Mouse (Mus musculus) liver, embryonic 12.5 days (tissue): ENCODE results near the gene Tmem144. TPM values are rescaled to one million over a fixed set of nuclear protein-coding genes. Genes with fewer than 3 reads are reported as not detected.
A peak's percentile ranks its signal among the peaks of the same experiment; 100 is the strongest.

Experiments used
- ATAC-seq: fragments of 200-750 bp; cut with Nextera tagmentation; 2 replicates; pipeline ENCODE4 v1.8.0; 2017; ENCODE audit warnings: moderate number of reproducible peaks, mild to moderate bottlenecking, moderate library complexity
- H3K27ac ChIP-seq: fragments of 300-500 bp; sonication (generic); 2 replicates; pipeline ENCODE4 v1.5.1; 2016; ENCODE audit warnings: mild to moderate bottlenecking
- H3K27me3 ChIP-seq: fragments of 300-500 bp; sonication (generic); replicated peaks from 2 replicates; pipeline ENCODE4 v1.6.1; 2016; ENCODE audit warnings: mild to moderate bottlenecking, moderate library complexity
- H3K36me3 ChIP-seq: fragments of 300-500 bp; sonication (generic); 2 replicates; pipeline ENCODE4 v1.6.1; 2016; ENCODE audit warnings: mild to moderate bottlenecking, moderate library complexity
- H3K4me1 ChIP-seq: fragments of 300-500 bp; sonication (generic); 2 replicates; pipeline ENCODE4 v1.6.1; 2016
- H3K4me2 ChIP-seq: fragments of 300-500 bp; sonication (generic); 2 replicates; pipeline ENCODE4 v1.6.1; 2016; ENCODE audit warnings: mild to moderate bottlenecking, moderate library complexity
- H3K4me3 ChIP-seq: fragments of 300-500 bp; sonication (generic); 2 replicates; pipeline ENCODE4 v1.5.1; 2016; ENCODE audit warnings: mild to moderate bottlenecking, moderate library complexity
- H3K9ac ChIP-seq: fragments of 300-500 bp; sonication (generic); 2 replicates; pipeline ENCODE4 v1.6.1; 2016; ENCODE audit warnings: mild to moderate bottlenecking, moderate library complexity
- H3K9me3 ChIP-seq: fragments of 300-500 bp; sonication (generic); replicated peaks from 2 replicates; pipeline ENCODE4 v1.6.1; 2016; ENCODE audit warnings: mild to moderate bottlenecking, moderate library complexity
- WGBS: fragments of 180-500 bp; shearing (Covaris S2); methylation state at CpG from one replicate; pipeline ENCODE4 v1.1.7; 2016; ENCODE audit not compliant: insufficient replicate concordance; 5-methylcytosine and 5-hydroxymethylcytosine counted together
- polyA plus RNA-seq: library from polyadenylated mRNA; unstranded; fragments of >200 nt; fragmentation: Nextera tagmentation; extraction: Ambion mirVana; gene quantifications from 2 replicates; pipeline ENCODE4 v1.2.1, GENCODE M21; 2016

The Tmem144 gene
- 2.2 and 2.5 TPM in 2 replicates for polyA plus RNA-seq

DNA sequence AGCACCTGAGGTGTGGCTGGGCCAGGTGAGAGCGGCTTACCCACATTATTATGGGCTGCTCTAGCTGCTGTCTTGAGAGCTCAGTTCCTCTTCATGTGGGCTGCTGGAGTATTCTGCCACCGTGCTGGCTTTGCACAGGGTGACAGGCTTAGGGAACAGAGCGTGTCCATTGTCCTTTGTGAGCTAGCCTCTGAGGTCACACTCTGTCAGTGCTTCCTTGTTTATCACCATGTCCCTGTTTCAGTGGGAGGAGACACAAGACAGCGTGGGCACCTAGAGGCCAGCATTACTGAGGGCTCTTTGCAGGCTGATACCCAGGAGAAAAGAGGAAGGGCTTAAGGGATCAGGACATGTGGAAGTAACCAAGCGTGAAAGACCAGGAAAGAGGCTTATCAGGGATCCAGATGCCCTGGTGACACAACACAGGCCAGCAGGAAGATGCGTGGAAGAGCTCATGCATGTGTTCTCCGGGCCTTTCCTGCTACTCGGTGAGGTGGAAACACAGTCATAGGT is at the start of gene Tmem144:
TSS of gene Tmem144 (minus strand) at position 120 of the 513 bp plus-strand sequence.
- peaks cover 33% of the 10 kb centered on the region for H3K4me1 ChIP-seq
- peak within 1 kb of the TSS; percentile 26 for H3K4me2 ChIP-seq
- whole genome bisulfite sequencing: 32% methylated on average over 8 of the region's 8 CpGs
- H3K9me3 ChIP-seq: no peaks in the 10 kb centered on the region
- H3K9ac ChIP-seq: no peak within 1 kb of the TSS
- H3K4me3 ChIP-seq: no peak within 1 kb of the TSS
- peak; percentile 31 for ATAC-seq
- H3K27me3 ChIP-seq: no peaks in the 10 kb centered on the region
- no peak within 1 kb of the TSS for H3K27ac ChIP-seq
- no peaks in the 10 kb centered on the region for H3K36me3 ChIP-seq

DNA sequence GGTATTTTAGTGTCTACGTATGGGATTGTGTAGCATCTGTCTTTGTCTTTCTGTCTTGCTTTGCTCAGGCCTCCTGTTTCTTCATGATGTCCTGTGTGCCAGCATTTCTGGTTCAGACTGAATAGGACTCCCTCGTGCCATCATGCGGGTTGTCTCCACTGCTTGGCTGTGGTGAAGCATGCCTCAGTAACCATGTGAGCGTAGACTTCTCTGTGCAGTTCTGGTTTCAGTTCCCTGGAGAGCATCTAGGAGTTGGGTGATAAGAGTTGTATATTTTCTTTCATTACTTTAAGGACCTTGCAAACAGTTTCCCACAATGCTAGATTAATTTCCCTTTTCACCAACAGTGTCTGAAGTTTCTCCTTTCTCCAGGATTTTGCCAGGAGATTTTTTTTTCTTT is 49.2 kb upstream of the Tmem144 start:
- Histone ChIP-seq H3K4me3 (no peak overlapping the region), H3K9me3 (no peaks in the 10 kb centered on the region), H3K27ac (no peak overlapping the region), H3K36me3 (no peaks in the 10 kb centered on the region), H3K9ac (no peak overlapping the region), H3K4me2 (no peak overlapping the region), H3K27me3 (no peaks in the 10 kb centered on the region), H3K4me1 (peaks cover 5% of the 10 kb centered on the region)
- no peak for ATAC-seq
- 78% methylated on average over 4 of the region's 4 CpGs for WGBS

GRCm38 (mm10) chr3:79901321-79901720 is 48.7 kb upstream of the Tmem144 start:
- 55% methylated on average over 6 of the region's 6 CpGs for WGBS
- H3K9me3 ChIP-seq: no peaks in the 10 kb centered on the region
- H3K27me3 ChIP-seq: no peaks in the 10 kb centered on the region
- H3K4me2 ChIP-seq: no peak overlapping the region
- no peak for ATAC-seq
- H3K9ac ChIP-seq: no peak overlapping the region
- no peak overlapping the region for H3K4me3 ChIP-seq
- peaks cover 1% of the 10 kb centered on the region for H3K4me1 ChIP-seq
- H3K36me3 ChIP-seq: no peaks in the 10 kb centered on the region
- H3K27ac ChIP-seq: no peak overlapping the region

GRCm38 (mm10) chr3:79900502-79900901 is 47.9 kb upstream of the Tmem144 start:
- no peaks in the 10 kb centered on the region for H3K9me3 ChIP-seq
- H3K4me3 ChIP-seq: no peak overlapping the region
- H3K27ac ChIP-seq: no peak overlapping the region
- no peaks in the 10 kb centered on the region for H3K4me1 ChIP-seq
- no peaks in the 10 kb centered on the region for H3K36me3 ChIP-seq
- no peak overlapping the region for H3K9ac ChIP-seq
- no peak for ATAC-seq
- no peak overlapping the region for H3K4me2 ChIP-seq
- WGBS: 72% methylated on average over 2 of the region's 2 CpGs
- no peaks in the 10 kb centered on the region for H3K27me3 ChIP-seq

DNA sequence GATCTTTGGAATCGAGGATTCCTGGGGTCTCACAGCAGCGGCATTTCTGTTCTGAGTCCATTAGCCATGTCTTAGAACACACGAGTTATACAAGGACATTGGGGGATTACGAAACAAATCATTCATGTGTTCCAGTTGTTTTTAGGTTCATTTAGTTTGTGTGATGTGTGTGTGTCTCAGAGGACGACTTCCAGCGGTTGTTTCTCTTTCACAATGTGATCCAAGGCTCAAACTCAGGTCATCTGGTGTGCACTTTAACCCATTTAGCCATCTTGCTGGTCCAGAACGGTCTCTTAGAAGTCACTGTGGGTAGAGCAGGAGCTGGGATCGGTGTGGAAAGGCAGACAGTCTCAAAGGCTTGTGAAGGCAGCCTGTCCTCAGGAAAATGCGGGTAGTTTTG is 47.3 kb upstream of the Tmem144 start:
- ATAC-seq: no peak
- Histone ChIP-seq H3K9ac (no peak overlapping the region), H3K27ac (no peak overlapping the region), H3K36me3 (no peaks in the 10 kb centered on the region), H3K4me1 (no peaks in the 10 kb centered on the region), H3K4me2 (no peak overlapping the region), H3K27me3 (no peaks in the 10 kb centered on the region), H3K9me3 (no peaks in the 10 kb centered on the region), H3K4me3 (no peak overlapping the region)
- 67% methylated on average over 9 of the region's 9 CpGs for WGBS

GRCm38 (mm10) chr3:79898514-79898913 is 45.9 kb upstream of the Tmem144 start:
- no peak for ATAC-seq
- Histone ChIP-seq H3K4me1 (no peaks in the 10 kb centered on the region), H3K9ac (no peak overlapping the region), H3K27me3 (no peaks in the 10 kb centered on the region), H3K9me3 (no peaks in the 10 kb centered on the region), H3K4me3 (no peak overlapping the region), H3K36me3 (no peaks in the 10 kb centered on the region), H3K27ac (no peak overlapping the region), H3K4me2 (no peak overlapping the region)

DNA sequence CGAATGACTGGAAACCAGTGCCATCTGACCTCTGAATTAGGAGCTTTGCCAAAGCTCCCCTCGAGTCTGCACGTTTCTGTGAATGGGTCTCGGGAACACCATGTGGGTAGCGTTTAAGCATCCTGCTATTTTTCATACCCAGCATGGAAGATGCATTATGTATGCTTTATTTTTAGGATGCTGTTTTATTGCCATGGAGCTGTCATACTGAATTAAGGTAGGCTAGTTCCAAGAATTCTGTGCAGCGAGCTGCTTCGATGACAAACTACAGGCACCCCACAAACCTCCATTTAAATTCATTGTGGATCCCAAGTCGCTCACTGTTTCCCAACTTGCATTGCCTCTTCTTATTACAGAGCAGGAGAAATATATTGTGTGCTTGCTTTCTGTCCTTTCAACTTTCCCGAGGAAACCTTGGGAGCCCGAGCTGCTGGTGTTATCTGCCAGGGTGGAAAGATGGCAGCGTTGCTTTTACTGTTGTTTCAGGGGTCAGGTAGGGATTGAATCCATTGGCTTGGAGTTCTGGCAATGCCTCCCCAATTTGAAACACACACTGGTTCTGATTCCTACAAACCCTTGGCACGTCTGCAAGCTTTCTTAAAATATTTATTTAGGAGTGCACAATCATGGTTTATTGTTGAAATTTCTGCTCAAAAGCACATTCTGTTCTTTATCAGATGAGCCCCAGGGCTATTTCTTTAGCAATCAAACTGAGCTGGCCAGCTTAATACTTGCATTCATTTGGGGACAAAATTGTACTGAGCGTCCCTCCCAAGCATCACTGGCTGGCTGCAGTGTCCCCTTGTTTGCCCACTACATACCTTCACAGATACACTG is 45.2 kb upstream of the Tmem144 start:
- no peaks in the 10 kb centered on the region for H3K36me3 ChIP-seq
- H3K27ac ChIP-seq: no peak overlapping the region
- H3K9ac ChIP-seq: no peak overlapping the region
- ATAC-seq: no peak
- H3K27me3 ChIP-seq: no peaks in the 10 kb centered on the region
- H3K4me3 ChIP-seq: no peak overlapping the region
- no peak overlapping the region for H3K4me2 ChIP-seq
- H3K9me3 ChIP-seq: no peaks in the 10 kb centered on the region
- H3K4me1 ChIP-seq: no peaks in the 10 kb centered on the region
- WGBS: 76% methylated on average over 13 of the region's 13 CpGs

GRCm38 (mm10) chr3:79887966-79888365 is 35.4 kb upstream of the Tmem144 start:
- no peak overlapping the region for H3K27ac ChIP-seq
- H3K27me3 ChIP-seq: peaks cover 11% of the 10 kb centered on the region
- H3K9me3 ChIP-seq: no peaks in the 10 kb centered on the region
- no peaks in the 10 kb centered on the region for H3K36me3 ChIP-seq
- 59% methylated on average over 2 of the region's 2 CpGs for whole genome bisulfite sequencing
- peaks cover 13% of the 10 kb centered on the region for H3K4me1 ChIP-seq
- no peak overlapping the region for H3K4me2 ChIP-seq
- no peak overlapping the region for H3K4me3 ChIP-seq
- H3K9ac ChIP-seq: no peak overlapping the region
- no peak for ATAC-seq

DNA sequence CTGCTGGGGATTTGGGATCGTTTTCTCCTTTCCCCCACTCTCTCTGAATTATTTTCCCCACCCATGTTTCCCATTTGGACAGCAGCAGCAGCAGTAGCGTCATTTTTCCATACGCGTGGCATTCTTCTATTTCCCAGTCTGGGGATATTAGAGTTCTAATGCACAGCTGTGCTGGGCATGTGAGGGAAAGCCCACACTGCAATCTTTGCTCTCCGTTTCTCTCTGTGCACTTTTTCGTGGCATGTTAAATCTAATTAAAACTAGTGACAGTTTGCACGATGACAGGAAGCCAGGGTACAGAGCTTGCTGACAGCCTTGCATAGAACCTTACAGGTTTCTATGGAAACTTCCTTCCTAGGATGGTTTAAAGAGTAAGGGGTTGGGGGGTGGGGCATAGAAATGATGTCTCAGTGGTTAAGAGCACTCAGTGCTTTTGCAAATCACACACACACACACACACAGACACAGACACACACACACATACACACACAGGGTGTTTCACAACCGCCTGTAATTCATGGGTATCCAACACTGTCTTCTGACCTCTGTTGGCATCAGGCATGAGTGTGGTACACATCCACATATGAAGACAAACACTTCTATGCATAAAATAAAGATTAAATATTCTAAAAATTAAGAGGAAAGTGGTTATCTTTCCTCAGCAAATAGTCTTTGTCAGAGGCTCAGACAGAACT is 34.7 kb upstream of the Tmem144 start:
- ATAC-seq: no peak
- Histone ChIP-seq H3K9ac (no peak overlapping the region), H3K27ac (no peak overlapping the region)

GRCm38 (mm10) chr3:79886357-79887091 is 34.0 kb upstream of the Tmem144 start:
- H3K4me1 ChIP-seq: peaks cover 13% of the 10 kb centered on the region
- H3K4me2 ChIP-seq: peak overlapping the region; percentile 60
- no peak overlapping the region; the same call in 1 of the 2 replicates for H3K27ac ChIP-seq
- ATAC-seq: peak; percentile 48
- no peaks in the 10 kb centered on the region for H3K9me3 ChIP-seq
- peak overlapping the region; percentile 22 for H3K4me3 ChIP-seq
- H3K9ac ChIP-seq: peak overlapping the region; percentile 9; the same call in 1 of the 2 replicates
- WGBS: 60% methylated on average over 23 of the region's 23 CpGs
- no peaks in the 10 kb centered on the region for H3K36me3 ChIP-seq
- peaks cover 11% of the 10 kb centered on the region for H3K27me3 ChIP-seq

More for the DNA sequence above, 34.7 kb upstream of the Tmem144 start:
- H3K9me3 ChIP-seq: no peaks in the 10 kb centered on the region
- H3K4me1 ChIP-seq: peaks cover 13% of the 10 kb centered on the region
- H3K27me3 ChIP-seq: peaks cover 11% of the 10 kb centered on the region
- H3K36me3 ChIP-seq: no peaks in the 10 kb centered on the region
- 61% methylated on average over 8 of the region's 8 CpGs for WGBS
- H3K4me2 ChIP-seq: peak overlapping the region; percentile 60; the same call in 1 of the 2 replicates
- H3K4me3 ChIP-seq: no peak overlapping the region

DNA sequence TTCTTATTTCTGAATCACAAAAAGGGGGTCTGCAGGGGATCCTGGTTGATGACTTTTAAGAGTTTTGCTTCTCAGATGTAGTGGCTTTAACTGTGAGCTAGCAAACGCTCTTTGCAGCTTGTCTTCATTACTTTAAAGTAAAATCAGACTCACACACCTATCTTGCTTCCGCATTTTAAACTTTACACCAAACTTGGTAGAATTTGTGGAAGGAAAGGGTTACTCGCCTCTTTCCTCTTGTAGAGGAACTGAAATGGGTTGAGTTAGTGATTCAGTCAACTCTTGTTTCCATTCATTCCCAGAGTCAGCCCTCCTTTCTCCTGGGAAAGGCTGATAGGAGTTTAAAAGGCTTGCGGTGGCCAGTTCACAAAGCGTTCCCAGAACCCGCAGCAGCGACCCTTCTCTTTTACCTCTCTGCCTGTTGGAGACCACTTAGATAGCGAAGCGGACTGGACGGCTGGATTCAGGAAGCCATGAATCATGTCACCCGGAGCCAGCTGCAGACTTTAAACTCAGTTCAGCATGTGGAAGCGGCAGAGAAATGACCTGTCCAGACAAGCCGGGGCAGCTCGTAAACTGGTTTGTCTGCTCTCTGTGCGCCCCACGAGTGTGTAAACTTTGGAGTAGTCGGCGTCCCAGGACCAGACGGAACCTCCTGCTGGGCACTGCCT is 33.2 kb upstream of the Tmem144 start:
- peaks cover 11% of the 10 kb centered on the region for H3K27me3 ChIP-seq
- H3K9ac ChIP-seq: peak overlapping the region; percentile 9; the same call in 1 of the 2 replicates
- H3K4me2 ChIP-seq: peak overlapping the region; percentile 60
- no peak overlapping the region; the same call in 1 of the 2 replicates for H3K27ac ChIP-seq
- no peaks in the 10 kb centered on the region for H3K9me3 ChIP-seq
- H3K36me3 ChIP-seq: no peaks in the 10 kb centered on the region
- peak; percentile 55 for ATAC-seq
- WGBS: 7% methylated on average over 19 of the region's 19 CpGs
- peak overlapping the region; percentile 22 for H3K4me3 ChIP-seq
- H3K4me1 ChIP-seq: peaks cover 13% of the 10 kb centered on the region
